Mouse (Mus musculus) embryonic fibroblast, embryonic 13.5 days (primary cell): Measurements from ENCODE around the gene Rad51b.

ENCODE experiments used
- CTCF ChIP-seq: IDR thresholded peaks from 2 replicates; pipeline ENCODE4 v1.5.1; 2011; ENCODE audit warnings: mild to moderate bottlenecking, control low read depth, low read length, moderate library complexity, borderline replicate concordance; ENCODE audit not compliant: insufficient read depth
- POLR2A ChIP-seq: IDR thresholded peaks from 2 replicates; pipeline ENCODE4 v1.6.1; 2011; ENCODE audit warnings: low read depth, mild to moderate bottlenecking, control low read depth, low read length, moderate library complexity

DNA sequence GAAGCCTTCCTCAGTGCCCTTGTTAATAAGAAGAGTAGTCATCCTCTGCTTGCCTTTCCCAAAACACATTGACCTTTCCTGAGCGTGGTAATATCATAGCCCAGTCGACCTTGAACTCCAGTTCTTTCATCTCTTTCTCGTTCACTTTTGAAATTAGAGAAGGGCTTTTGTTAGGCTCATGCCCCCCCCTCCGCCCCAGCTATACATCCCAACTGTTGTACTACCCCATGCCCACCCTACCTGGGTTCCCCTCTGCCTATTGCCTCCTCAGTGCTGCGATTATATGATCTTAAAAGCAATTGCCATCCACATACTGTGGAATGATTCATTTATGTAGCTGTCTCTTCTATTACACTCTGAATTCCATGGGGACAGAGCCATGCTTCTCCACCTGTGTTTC lies 193.5 kb downstream of the Rad51b start:
- TF ChIP-seq CTCF: no peak
- no peak for TF ChIP-seq POLR2A
